Mouse (Mus musculus) heart, embryonic 15.5 days (tissue): Measurements from ENCODE around the gene Wfdc6b. TPM values are rescaled to one million over a fixed set of nuclear protein-coding genes. Genes with fewer than 3 reads are reported as not detected.
"Not testable (repeated sequence)": the region's sequence is repeated elsewhere in the genome, so short reads cannot be mapped to it uniquely, and the experiment has no call there.

ENCODE experiments used
- ATAC-seq: fragments of 200-750 bp; cut with Nextera tagmentation; replicated peaks from 2 replicates; pipeline ENCODE4 v1.8.0; 2017; ENCODE audit warnings: low read depth, moderate TSS enrichment; ENCODE audit not compliant: insufficient number of reproducible peaks, insufficient read depth, low FRiP score
- H3K27ac ChIP-seq: fragments of 300-500 bp; sonication (generic); 2 replicates; pipeline ENCODE4 v1.5.1; 2015; ENCODE audit warnings: mild to moderate bottlenecking, inconsistent platforms
- H3K27me3 ChIP-seq: fragments of 300-500 bp; sonication (generic); 2 replicates; pipeline ENCODE4 v1.6.1; 2015; ENCODE audit warnings: inconsistent platforms
- H3K36me3 ChIP-seq: fragments of 300-500 bp; sonication (generic); 2 replicates; pipeline ENCODE4 v1.6.1; 2015; ENCODE audit warnings: mild to moderate bottlenecking, inconsistent platforms
- H3K4me1 ChIP-seq: fragments of 300-500 bp; sonication (generic); replicated peaks from 2 replicates; pipeline ENCODE4 v1.6.1; 2015; ENCODE audit warnings: inconsistent platforms
- H3K4me2 ChIP-seq: fragments of 300-500 bp; sonication (generic); 2 replicates; pipeline ENCODE4 v1.6.1; 2015; ENCODE audit warnings: inconsistent platforms, mild to moderate bottlenecking, moderate library complexity
- H3K4me3 ChIP-seq: fragments of 300-500 bp; sonication (generic); 2 replicates; pipeline ENCODE4 v1.5.1; 2015; ENCODE audit warnings: mild to moderate bottlenecking, inconsistent platforms
- H3K9ac ChIP-seq: fragments of 300-500 bp; sonication (generic); 2 replicates; pipeline ENCODE4 v1.6.1; 2015; ENCODE audit warnings: mild to moderate bottlenecking, inconsistent platforms
- H3K9me3 ChIP-seq: fragments of 300-500 bp; sonication (generic); replicated peaks from 2 replicates; pipeline ENCODE4 v1.6.1; 2016; ENCODE audit warnings: inconsistent platforms
- WGBS: fragments of 180-500 bp; shearing (Covaris S2); methylation state at CpG from one replicate; pipeline ENCODE4 v1.1.7; 2015; ENCODE audit warnings: mixed read lengths; 5-methylcytosine and 5-hydroxymethylcytosine counted together
- polyA plus RNA-seq: library from polyadenylated mRNA; unstranded; fragments of >200 nt; fragmentation: Nextera tagmentation; extraction: Ambion mirVana; gene quantifications from 2 replicates; pipeline ENCODE4 v1.2.1, GENCODE M21; 2015

Wfdc6b gene
- not detected in 2 replicates for polyA plus RNA-seq

DNA sequence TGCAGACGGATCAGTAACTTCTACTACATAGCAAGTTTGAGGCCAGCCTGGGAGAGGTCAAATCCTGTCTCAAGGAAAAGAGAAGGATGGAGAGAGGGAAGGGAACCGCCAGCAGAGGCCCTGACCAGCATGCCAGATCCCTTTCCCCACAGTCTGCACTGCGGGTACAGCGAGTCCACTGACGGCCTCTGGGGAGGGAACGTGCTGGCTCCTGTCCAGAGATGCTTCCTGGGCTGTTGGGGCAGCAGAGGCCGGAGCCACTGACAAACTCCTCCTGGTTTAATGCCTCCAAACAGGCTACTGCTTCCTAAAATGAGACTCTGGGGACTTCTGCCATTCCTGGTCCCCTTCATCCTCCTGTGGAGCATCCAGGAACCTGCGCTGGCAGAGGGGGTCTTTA is at the start of gene Wfdc6b, which contains the start of gene Wfdc8:
Wfdc6b (plus strand) TSS at position 52 of the 400 bp plus-strand sequence.
Wfdc8 (minus strand) TSS at position 156 of the 400 bp plus-strand sequence.
- ATAC-seq, H3K9me3 ChIP-seq, H3K4me1 ChIP-seq, H3K4me3 ChIP-seq, H3K27me3 ChIP-seq, H3K27ac ChIP-seq, H3K4me2 ChIP-seq, H3K9ac ChIP-seq, H3K36me3 ChIP-seq: not testable (repeated sequence)
- 35% methylated on average over 8 of the region's 8 CpGs for WGBS

DNA sequence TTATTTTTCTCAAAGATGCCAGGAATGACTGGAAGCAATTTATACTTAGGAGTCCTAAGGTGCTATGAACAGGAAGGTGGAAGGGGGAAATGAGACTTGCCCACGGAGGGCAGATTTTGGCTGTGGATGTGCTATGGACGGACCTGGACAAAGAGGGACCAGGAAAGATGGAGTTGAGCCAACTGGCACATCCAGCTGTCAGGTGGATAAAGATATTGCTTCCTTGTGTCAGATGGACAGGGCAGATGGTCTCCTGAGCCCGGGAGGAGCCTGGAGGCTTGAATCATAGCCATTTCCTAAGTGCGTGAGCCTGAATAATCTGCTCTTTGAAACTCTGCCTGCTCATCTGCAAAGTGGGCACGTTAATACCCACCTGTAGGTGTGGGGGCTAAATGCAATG is 49.0 kb upstream of the Wfdc6b start:
- H3K27ac ChIP-seq: no peak overlapping the region
- H3K4me2 ChIP-seq: peak overlapping the region; percentile 97; the same call in 1 of the 2 replicates
- peaks cover 41% of the 10 kb centered on the region for H3K27me3 ChIP-seq
- peaks cover 17% of the 10 kb centered on the region for H3K4me1 ChIP-seq
- H3K9ac ChIP-seq: no peak overlapping the region; the same call in 1 of the 2 replicates
- WGBS: 57% methylated on average over 5 of the region's 5 CpGs
- H3K36me3 ChIP-seq: no peaks in the 10 kb centered on the region
- no peaks in the 10 kb centered on the region for H3K9me3 ChIP-seq
- H3K4me3 ChIP-seq: no peak overlapping the region
- no peak for ATAC-seq

DNA sequence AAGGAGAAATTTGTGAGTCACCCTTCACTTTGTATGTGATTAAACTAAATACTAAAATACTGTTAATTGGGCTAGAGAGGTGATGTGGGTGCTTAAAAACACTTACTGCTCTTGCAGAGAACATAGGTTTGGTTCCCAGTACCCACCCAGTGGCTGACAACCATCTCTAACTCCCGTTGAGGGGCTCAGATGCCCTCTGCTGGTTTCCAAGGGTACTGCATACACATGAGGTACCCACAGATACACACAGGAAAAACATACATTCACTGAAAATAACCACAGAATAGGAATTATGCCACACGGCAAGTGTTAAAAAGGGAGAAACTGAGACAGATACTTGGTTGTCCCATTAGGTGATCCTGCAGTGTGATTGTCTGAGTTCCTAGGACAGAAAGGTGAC is 46.3 kb upstream of the Wfdc6b start:
- 76% methylated on average over 2 of the region's 2 CpGs for WGBS
- peaks cover 17% of the 10 kb centered on the region for H3K4me1 ChIP-seq
- ATAC-seq: no peak
- H3K4me2 ChIP-seq: no peak overlapping the region
- H3K36me3 ChIP-seq: no peaks in the 10 kb centered on the region
- H3K27ac ChIP-seq: no peak overlapping the region
- H3K27me3 ChIP-seq: peaks cover 33% of the 10 kb centered on the region
- no peak overlapping the region for H3K9ac ChIP-seq
- no peaks in the 10 kb centered on the region for H3K9me3 ChIP-seq
- H3K4me3 ChIP-seq: no peak overlapping the region

DNA sequence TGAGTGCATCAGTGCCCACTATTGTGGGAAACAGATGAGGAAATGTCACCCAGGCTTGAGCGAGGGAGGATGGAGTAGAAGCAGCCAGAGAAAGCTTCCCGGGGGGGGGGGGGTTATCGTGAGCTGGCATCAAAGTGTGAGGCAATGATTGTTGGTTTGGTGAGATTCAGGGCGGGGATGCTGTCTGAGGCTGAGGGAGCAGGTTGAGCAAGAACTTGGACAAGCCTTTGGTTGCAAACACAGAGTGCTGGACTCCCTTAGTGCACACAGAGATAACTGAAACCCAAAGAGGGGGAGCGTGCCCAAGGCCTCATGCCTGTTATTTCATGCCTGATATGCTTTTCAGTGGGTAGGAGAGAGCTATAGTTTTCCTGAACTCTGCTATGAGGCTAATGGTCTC is 45.9 kb upstream of the Wfdc6b start:
- Histone ChIP-seq H3K9ac (no peak overlapping the region), H3K27me3 (peaks cover 28% of the 10 kb centered on the region), H3K4me3 (no peak overlapping the region), H3K27ac (no peak overlapping the region), H3K4me2 (no peak overlapping the region), H3K36me3 (no peaks in the 10 kb centered on the region), H3K4me1 (peaks cover 16% of the 10 kb centered on the region), H3K9me3 (no peaks in the 10 kb centered on the region)
- no peak for ATAC-seq
- WGBS: 80% methylated on average over 5 of the region's 5 CpGs

DNA sequence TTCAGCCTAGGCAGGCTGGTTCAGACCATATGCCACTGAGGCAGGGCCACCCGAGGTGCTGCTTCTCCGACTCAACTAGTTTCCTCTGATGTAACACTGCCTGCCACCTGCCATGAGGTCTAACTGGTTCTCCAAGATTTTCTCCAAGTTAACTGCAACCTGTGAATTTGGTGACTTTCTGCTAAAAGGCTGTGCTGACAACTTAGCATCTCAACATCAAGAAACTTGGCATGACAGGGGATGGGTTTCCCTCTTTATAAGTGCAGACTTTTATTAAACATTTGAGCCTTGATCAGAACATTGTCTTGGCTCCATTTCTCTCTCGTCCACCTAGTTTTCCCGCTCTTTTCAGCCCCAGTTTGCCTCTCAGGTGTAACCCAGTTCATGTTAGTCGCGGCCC is 40.0 kb upstream of the Wfdc6b start, which contains the start of gene Spint3:
Spint3 (minus strand) TSS at position 101 of the 400 bp plus-strand sequence.
- H3K4me1 ChIP-seq, H3K4me3 ChIP-seq, ATAC-seq, H3K27ac ChIP-seq, H3K9me3 ChIP-seq, H3K36me3 ChIP-seq, H3K4me2 ChIP-seq, H3K9ac ChIP-seq, H3K27me3 ChIP-seq: not testable (repeated sequence)
- WGBS: 76% methylated on average over 6 of the region's 6 CpGs

DNA sequence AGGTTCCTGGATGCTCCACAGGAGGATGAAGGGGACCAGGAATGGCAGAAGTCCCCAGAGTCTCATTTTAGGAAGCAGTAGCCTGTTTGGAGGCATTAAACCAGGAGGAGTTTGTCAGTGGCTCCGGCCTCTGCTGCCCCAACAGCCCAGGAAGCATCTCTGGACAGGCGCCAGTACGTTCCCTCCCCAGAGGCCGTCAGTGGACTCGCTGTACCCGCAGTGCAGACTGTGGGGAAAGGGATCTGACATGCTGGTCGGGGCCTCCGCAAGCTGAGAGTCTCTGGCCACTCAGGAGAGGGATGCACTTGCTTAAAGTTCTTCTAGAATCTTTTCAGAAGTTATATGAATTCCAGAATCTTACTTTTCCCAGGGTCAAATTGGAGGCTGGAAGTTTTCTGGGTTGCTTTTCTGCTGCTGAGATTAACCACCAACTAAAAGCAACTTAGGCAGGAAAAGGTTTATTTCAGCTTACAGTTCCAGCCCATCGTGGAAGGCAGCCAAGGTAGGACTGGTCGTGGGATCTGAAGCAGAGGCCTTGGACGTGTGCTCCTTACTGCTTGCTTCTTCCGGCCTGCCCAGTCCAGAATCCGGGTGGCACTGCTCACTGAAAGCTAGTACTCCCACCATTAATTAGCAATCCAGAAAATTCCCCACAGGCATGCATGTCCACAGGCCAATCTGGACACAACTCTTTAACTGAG is 28.1 kb upstream of the Wfdc6b start, which contains the start of gene Wfdc6a:
Wfdc6a (minus strand) TSS at position 423 of the 701 bp plus-strand sequence.
- not testable (repeated sequence) for H3K27ac ChIP-seq

DNA sequence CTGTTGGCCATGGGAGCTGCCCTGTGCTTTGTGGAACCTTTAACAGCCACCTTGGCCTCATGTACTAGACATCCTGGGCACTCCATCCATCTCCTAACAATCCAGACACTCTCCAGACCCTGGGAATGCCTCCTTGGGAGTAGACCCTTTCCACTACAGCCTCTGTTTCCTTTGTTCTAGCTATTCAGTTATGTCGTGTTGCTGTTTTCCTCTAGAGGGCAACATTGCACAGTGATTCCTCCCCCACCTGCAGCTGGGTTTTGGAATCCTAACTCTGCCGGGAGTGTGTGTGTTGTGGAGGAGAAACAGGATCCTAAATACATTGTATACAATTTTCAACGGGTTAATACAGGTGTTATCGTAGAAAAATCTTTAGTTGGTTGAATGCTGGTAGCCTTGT is 21.3 kb upstream of the Wfdc6b start:
- Histone ChIP-seq H3K4me1 (no peaks in the 10 kb centered on the region), H3K27ac (no peak overlapping the region), H3K4me3 (no peak overlapping the region), H3K4me2 (no peak overlapping the region), H3K9ac (no peak overlapping the region), H3K27me3 (peaks cover 20% of the 10 kb centered on the region), H3K9me3 (no peaks in the 10 kb centered on the region), H3K36me3 (no peaks in the 10 kb centered on the region)
- 6% methylated on average over 4 of the region's 4 CpGs for WGBS
- no peak for ATAC-seq

More for the DNA sequence above, 28.1 kb upstream of the Wfdc6b start, which contains the start of gene Wfdc6a:
- not testable (repeated sequence) for H3K9me3 ChIP-seq, H3K4me3 ChIP-seq, H3K4me1 ChIP-seq, H3K9ac ChIP-seq, ATAC-seq, H3K36me3 ChIP-seq, H3K4me2 ChIP-seq
- H3K27me3 ChIP-seq: peaks cover 16% of the 10 kb centered on the region
- 44% methylated on average over 13 of the region's 13 CpGs for WGBS

DNA sequence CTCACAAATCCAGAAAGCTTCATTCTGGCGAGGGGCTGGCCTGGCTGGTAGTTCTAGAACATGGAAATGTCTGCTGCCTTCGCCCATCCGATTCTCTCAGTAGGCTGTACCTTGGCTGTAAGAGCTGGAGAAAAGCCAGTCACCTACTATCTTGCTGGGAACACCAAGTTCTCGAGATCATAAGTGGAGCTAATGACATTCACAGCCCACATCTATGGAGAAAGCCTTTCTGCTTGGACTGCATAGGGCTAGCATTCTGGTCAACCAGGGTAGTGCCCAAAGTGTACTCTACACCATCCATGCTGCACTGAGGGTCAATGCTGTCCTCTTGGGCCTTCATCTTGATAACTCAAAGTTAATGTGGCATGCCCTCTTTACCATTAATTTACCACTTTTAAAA is 19.8 kb upstream of the Wfdc6b start, which contains the start of gene Eppin:
Eppin (minus strand) TSS at position 101 of the 400 bp plus-strand sequence.
- WGBS: 67% methylated on average over 4 of the region's 4 CpGs
- Histone ChIP-seq H3K27me3 (peaks cover 13% of the 10 kb centered on the region), H3K27ac (no peak within 1 kb of the TSS), H3K4me3 (no peak within 1 kb of the TSS), H3K4me1 (no peaks in the 10 kb centered on the region), H3K4me2 (no peak within 1 kb of the TSS), H3K9me3 (no peaks in the 10 kb centered on the region), H3K36me3 (no peaks in the 10 kb centered on the region), H3K9ac (no peak within 1 kb of the TSS)
- ATAC-seq: no peak

DNA sequence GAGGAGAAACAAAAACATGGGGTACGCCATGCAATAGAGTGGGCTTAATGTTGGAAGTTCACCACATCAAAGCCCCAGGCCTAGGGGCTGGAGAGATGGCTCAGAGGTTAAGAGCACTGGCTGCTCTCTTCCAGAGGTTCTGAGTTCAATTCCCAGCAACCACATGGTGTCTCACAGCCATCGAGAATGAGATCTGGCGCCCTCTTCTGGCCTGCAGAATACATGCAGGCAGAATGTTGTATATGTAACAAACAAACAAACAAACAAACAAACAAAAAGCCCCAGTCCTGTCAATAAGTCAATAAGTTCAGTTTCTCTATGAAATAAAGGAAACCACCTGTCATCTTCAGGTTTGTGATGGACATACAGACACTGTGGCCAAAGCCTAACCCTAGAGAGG is 13.1 kb upstream of the Wfdc6b start:
- Histone ChIP-seq H3K27me3 (no peaks in the 10 kb centered on the region), H3K36me3 (no peaks in the 10 kb centered on the region), H3K4me2 (no peak overlapping the region), H3K9me3 (0 out of 2 replicates have a peak, but pooled peaks cover 4% of the 10 kb centered on the region), H3K27ac (no peak overlapping the region), H3K4me1 (no peaks in the 10 kb centered on the region), H3K9ac (no peak overlapping the region), H3K4me3 (no peak overlapping the region)
- ATAC-seq: no peak
- 55% methylated on average over 3 of the region's 3 CpGs for WGBS

DNA sequence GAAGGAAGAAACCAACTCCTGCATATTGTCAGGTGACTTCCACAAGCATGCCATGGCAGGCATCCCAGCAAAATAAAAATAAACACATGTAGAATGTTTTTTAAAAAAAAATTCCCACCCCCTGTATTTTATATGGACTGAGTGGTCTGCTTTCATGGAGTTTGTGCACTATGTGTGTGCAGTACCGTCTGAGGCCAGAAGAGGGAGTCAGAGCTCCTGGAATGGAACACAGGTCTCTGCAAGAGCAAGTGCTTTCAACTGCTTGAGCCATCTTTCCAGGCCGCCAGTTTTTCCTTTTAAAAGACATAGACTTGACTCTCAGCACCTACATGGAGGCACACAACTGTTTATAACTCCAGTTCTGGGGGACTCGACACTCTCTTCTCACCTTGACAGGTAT is 9.8 kb upstream of the Wfdc6b start:
- Histone ChIP-seq H3K4me3 (no peak overlapping the region), H3K27ac (no peak overlapping the region), H3K27me3 (0 out of 2 replicates have a peak, but pooled peaks cover 9% of the 10 kb centered on the region), H3K36me3 (no peaks in the 10 kb centered on the region), H3K9me3 (0 out of 2 replicates have a peak, but pooled peaks cover 4% of the 10 kb centered on the region), H3K4me1 (no peaks in the 10 kb centered on the region), H3K4me2 (no peak overlapping the region), H3K9ac (no peak overlapping the region)
- WGBS: 85% methylated on average over 3 of the region's 3 CpGs
- no peak for ATAC-seq

DNA sequence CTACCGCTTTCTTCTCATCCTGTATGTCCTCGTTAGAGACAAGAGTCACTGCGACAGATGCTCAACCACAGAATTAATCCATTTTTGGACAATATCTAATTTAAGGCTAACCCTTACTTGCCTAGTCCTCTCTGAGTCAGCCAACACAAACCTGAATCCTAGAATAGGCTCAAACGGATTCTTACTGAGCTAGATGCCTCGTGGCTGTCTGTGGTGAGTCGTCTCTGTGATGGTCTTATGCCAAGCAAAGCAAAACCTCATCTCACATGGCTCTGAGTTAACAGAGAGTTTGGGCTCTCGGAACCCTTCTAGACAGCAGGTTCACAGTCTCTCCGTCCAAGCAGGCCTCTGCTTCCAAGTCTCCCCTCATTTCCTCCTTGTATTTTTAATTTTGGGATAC is 8.9 kb upstream of the Wfdc6b start:
- ATAC-seq: no peak
- Histone ChIP-seq H3K27me3 (0 out of 2 replicates have a peak, but pooled peaks cover 9% of the 10 kb centered on the region), H3K4me2 (no peak overlapping the region), H3K9me3 (0 out of 2 replicates have a peak, but pooled peaks cover 4% of the 10 kb centered on the region), H3K27ac (no peak overlapping the region), H3K36me3 (no peaks in the 10 kb centered on the region), H3K4me1 (no peaks in the 10 kb centered on the region), H3K9ac (no peak overlapping the region), H3K4me3 (no peak overlapping the region)
- WGBS: 77% methylated on average over 8 of the region's 8 CpGs

DNA sequence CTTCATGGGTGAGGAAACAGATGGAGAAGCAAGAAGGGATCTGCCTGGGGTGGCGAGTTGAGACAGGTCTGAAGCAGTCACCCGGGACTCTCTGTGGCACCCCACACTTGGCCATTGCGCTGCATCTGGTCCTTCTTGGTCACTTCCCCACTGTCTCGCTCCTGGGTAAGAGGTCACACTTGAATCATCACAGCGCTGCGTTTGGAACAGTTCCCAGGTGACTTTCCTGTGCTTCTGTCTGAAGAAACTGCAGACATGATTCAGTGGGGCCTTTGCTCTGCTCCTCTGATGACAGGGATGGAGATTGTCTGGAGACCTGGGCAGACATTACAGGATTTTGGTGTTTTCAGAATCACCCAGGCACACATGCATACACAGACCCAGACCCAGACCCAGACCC is 4.5 kb upstream of the Wfdc6b start:
- no peak for ATAC-seq
- H3K4me3 ChIP-seq: no peak overlapping the region
- no peaks in the 10 kb centered on the region for H3K4me1 ChIP-seq
- 64% methylated on average over 6 of the region's 6 CpGs for WGBS
- no peaks in the 10 kb centered on the region for H3K9me3 ChIP-seq
- no peaks in the 10 kb centered on the region for H3K36me3 ChIP-seq
- H3K9ac ChIP-seq: no peak overlapping the region
- no peak overlapping the region for H3K27ac ChIP-seq
- 0 out of 2 replicates have a peak, but pooled peaks cover 9% of the 10 kb centered on the region for H3K27me3 ChIP-seq
- no peak overlapping the region for H3K4me2 ChIP-seq
